Mouse (Mus musculus): Measurements from ENCODE around the gene Ankrd12. TPM values are rescaled to one million over a fixed set of nuclear protein-coding genes. Genes with fewer than 3 reads are reported as not detected.

Ankrd12 gene
- total and polyA plus RNA-seq, 2 experiments from 2014 or later = 63.4 to 229 TPM

DNA sequence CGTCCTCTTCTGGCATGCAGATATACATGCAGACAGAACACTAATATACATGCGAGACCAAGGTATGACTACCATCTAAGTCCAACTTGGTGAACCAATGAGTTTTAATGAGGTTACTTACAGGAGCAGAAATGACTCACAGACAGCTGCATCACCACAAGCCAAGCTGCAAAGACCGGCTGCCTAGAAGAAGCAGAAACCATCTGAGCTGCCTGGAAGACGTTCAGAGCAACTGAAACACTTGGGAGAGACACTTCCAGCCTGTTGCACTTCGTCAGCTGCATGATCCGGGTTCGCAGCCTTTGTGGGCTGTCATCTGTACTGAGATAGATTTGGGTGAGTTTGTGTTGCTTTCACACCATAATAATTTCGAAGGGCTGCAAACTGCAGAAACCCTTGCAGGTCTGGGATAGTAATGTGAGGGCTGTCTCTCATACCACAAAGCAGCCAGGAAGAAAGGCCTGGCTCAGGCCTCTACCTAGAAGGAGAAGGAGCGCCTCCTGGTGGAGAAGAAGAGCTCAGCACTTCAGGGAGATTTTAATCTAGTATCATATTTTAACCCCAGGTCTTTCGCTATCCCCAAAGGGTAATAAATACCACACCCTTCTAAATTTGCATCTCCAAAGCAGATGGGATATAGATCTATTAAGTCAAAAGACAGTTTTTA is 29.8 kb upstream of the Ankrd12 start:
- DNase-seq (ENCODE audit: low spot score) (peak; percentile 80), ATAC-seq (ENCODE audit: low FRiP score) (no peak)
- Histone ChIP-seq H3K27me3 (ENCODE audit: insufficient read depth, low read length) (no peaks in the 10 kb centered on the region), H3K27ac (ENCODE audit: low read depth, low read length) (no peak overlapping the region), H3K4me1 (ENCODE audit: insufficient read depth, low read length) (no peaks in the 10 kb centered on the region), H3K4me3 (ENCODE audit: low read depth, low read length) (no peak overlapping the region), H3K36me3 (ENCODE audit: insufficient read depth, low read length) (no peaks in the 10 kb centered on the region), H3K4me2 (ENCODE audit: low read depth, low read length, poor library complexity, severe bottlenecking) (no peak overlapping the region), H3K9ac (replicated peaks; ENCODE audit: low read length, poor library complexity, severe bottlenecking) (no peak overlapping the region), H3K9me3 (ENCODE audit: low read length) (no peaks in the 10 kb centered on the region)
- TF ChIP-seq CTCF (IDR thresholded peaks at IDR 0.05) = peak; percentile 85
- WGBS = 58% methylated on average over 10 of the region's 10 CpGs

DNA sequence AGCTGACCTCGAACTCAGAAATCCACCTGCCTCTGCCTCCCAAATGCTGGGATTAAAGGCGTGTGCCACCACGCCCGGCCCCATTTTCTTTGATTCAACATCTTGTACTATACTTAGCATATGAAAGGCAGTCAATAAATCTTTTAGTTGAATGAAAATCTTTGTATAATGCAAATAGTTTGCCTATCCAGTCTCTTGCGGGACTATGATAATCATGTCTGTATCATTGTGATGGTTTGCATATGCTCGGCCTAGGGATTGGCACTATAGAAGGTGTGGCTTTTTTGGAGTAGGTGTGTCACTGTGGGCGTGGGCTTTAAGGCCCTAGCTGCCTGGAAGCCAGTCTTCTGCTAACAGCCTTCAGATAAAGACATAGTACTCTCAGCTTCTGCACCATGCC is 27.2 kb upstream of the Ankrd12 start:
- Histone ChIP-seq H3K4me3 (ENCODE audit: low read depth, low read length) (no peak overlapping the region), H3K36me3 (ENCODE audit: insufficient read depth, low read length) (no peaks in the 10 kb centered on the region), H3K27ac (ENCODE audit: low read depth, low read length) (no peak overlapping the region), H3K4me1 (ENCODE audit: insufficient read depth, low read length) (no peaks in the 10 kb centered on the region), H3K9me3 (ENCODE audit: low read length) (no peaks in the 10 kb centered on the region), H3K4me2 (ENCODE audit: low read depth, low read length, poor library complexity, severe bottlenecking) (no peak overlapping the region), H3K27me3 (ENCODE audit: insufficient read depth, low read length) (no peaks in the 10 kb centered on the region), H3K9ac (replicated peaks; ENCODE audit: low read length, poor library complexity, severe bottlenecking) (no peak overlapping the region)
- DNase-seq (ENCODE audit: low spot score) (no peak), ATAC-seq (ENCODE audit: low FRiP score) (no peak)
- 82% methylated on average over 7 of the region's 7 CpGs for WGBS
- TF ChIP-seq CTCF (IDR thresholded peaks at IDR 0.05) = no peak

DNA sequence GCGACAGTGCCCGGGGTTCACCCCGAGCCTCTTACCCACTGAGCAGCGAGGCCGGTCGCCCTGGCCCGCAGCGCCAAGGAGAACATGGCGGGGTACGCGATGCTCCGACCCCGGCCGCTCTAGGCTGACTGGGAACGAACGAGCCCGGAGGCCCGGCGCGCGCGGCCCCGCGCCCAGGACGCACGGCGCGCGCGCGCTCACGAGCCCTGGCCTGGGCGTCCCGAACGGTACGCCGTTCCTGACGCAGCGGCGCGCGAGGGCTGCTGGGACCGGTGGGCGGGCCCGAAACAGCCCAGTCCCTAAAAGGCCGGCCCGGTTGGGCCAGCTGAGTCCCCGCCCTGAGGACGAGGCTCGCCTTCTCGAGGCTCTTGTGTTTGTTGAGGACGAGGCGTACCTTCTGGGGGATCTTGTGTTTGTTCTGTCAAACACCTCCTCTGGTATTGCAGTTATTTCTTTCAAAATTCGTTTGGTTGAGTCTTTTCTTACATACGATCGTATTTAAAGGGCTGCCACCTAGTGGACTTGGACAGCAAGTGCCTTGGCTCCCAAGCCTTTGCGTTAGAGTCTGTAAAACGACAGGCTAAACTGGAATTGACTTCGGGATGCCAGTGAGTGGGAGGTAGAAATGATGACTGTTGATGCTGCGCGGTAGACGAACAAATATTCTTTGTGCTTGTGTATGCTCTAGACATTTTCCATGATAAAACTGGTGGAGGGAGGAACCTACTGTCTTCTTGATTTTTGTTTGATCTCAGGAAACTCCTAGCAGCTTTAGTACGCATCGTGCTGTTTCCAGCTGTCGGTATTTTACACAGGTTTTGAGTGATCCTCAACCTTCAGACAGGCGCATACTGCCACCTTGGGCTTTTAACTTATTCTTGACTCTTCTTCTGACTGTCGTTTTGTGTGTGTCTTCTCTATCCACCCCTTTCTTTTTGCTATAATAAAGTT is 24.8 kb upstream of the Ankrd12 start, which contains the start of gene Ndufv2:
Ndufv2 (minus strand) TSS at position 180 of the 951 bp plus-strand sequence.
- Histone ChIP-seq H3K4me1 (ENCODE audit: insufficient read depth, low read length) (no peaks in the 10 kb centered on the region), H3K27ac (ENCODE audit: low read depth, low read length) (peak within 1 kb of the TSS; percentile 96), H3K9me3 (ENCODE audit: low read length) (no peaks in the 10 kb centered on the region), H3K9ac (replicated peaks; ENCODE audit: low read length, poor library complexity, severe bottlenecking) (peak within 1 kb of the TSS; percentile 92), H3K4me3 (ENCODE audit: low read depth, low read length) (peak within 1 kb of the TSS; percentile 95), H3K27me3 (ENCODE audit: insufficient read depth, low read length) (no peaks in the 10 kb centered on the region), H3K4me2 (ENCODE audit: low read depth, low read length, poor library complexity, severe bottlenecking) (peak within 1 kb of the TSS; percentile 95), H3K36me3 (ENCODE audit: insufficient read depth, low read length) (no peaks in the 10 kb centered on the region)
- ATAC-seq (ENCODE audit: low FRiP score) = peak; percentile 98
- TF ChIP-seq CTCF (IDR thresholded peaks at IDR 0.05) = peak; percentile 86
- peak; percentile 99 for DNase-seq (ENCODE audit: low spot score)
- WGBS = 1% methylated on average over 61 of the region's 67 CpGs

GRCm38 (mm10) chr17:66100566-66101379 is 23.9 kb upstream of the Ankrd12 start:
- H3K36me3 ChIP-seq (ENCODE audit: insufficient read depth, low read length) = no peaks in the 10 kb centered on the region
- WGBS = under 1% methylated on average over 38 of the region's 41 CpGs
- ATAC-seq (ENCODE audit: low FRiP score) (no peak; the same call in 1 of the 2 replicates), DNase-seq (ENCODE audit: low spot score) (peak; percentile 36)
- no peak for TF ChIP-seq CTCF (IDR thresholded peaks at IDR 0.05)
- peak overlapping the region; percentile 95 for H3K4me3 ChIP-seq (ENCODE audit: low read depth, low read length)
- H3K4me2 ChIP-seq (ENCODE audit: low read depth, low read length, poor library complexity, severe bottlenecking) = peak overlapping the region; percentile 95
- no peaks in the 10 kb centered on the region for H3K4me1 ChIP-seq (ENCODE audit: insufficient read depth, low read length)
- H3K27ac ChIP-seq (ENCODE audit: low read depth, low read length) = peak overlapping the region; percentile 96
- peak overlapping the region; percentile 92 for H3K9ac ChIP-seq (replicated peaks; ENCODE audit: low read length, poor library complexity, severe bottlenecking)
- no peaks in the 10 kb centered on the region for H3K9me3 ChIP-seq (ENCODE audit: low read length)
- H3K27me3 ChIP-seq (ENCODE audit: insufficient read depth, low read length) = no peaks in the 10 kb centered on the region

GRCm38 (mm10) chr17:66092664-66093063 is 15.8 kb upstream of the Ankrd12 start:
- no peaks in the 10 kb centered on the region for H3K27me3 ChIP-seq (ENCODE audit: insufficient read depth, low read length)
- H3K36me3 ChIP-seq (ENCODE audit: insufficient read depth, low read length) = no peaks in the 10 kb centered on the region
- H3K4me2 ChIP-seq (ENCODE audit: low read depth, low read length, poor library complexity, severe bottlenecking) = no peak overlapping the region
- no peak overlapping the region for H3K4me3 ChIP-seq (ENCODE audit: low read depth, low read length)
- DNase-seq (ENCODE audit: low spot score) (no peak), ATAC-seq (ENCODE audit: low FRiP score) (no peak)
- H3K9ac ChIP-seq (replicated peaks; ENCODE audit: low read length, poor library complexity, severe bottlenecking) = no peak overlapping the region
- no peak for TF ChIP-seq CTCF (IDR thresholded peaks at IDR 0.05)
- H3K4me1 ChIP-seq (ENCODE audit: insufficient read depth, low read length) = no peaks in the 10 kb centered on the region
- no peak overlapping the region for H3K27ac ChIP-seq (ENCODE audit: low read depth, low read length)
- no peaks in the 10 kb centered on the region for H3K9me3 ChIP-seq (ENCODE audit: low read length)
- 80% methylated on average over 3 of the region's 3 CpGs for WGBS

Measured in midbrain, postnatal 0 days (tissue).